ENCODE assay signal across 9 mouse cellular contexts in genomic region chr17:6852177-6852947, GRCm38 (mm10).
DNase-seq lines count a peak whose midpoint lies in the region; ATAC-seq and TF ChIP-seq lines count a peak whose summit lies in the region.
"Had no signal": no experiment of that assay in that cellular context is flagged by ENCODE, and none has a peak within 500 bp of the region (broad histone marks: within the 10 kb centered on the region; RNA-seq: fewer than 3 reads in every experiment).

No protein-coding gene starts in this region.

- peak; percentile 9; the same call in 1 of the 2 replicates for TF ChIP-seq CTCF in lung, adult 2 months (IDR thresholded peaks at IDR 0.05; ENCODE audit: insufficient read depth, low read length)

- no peak overlapping the region for H3K4me3 ChIP-seq in lung, adult 2 months (replicated peaks; ENCODE audit: extremely low read depth, low read depth, low read length)
- H3K4me3 ChIP-seq: megakaryocyte, embryonic 14.5 days had no signal

- ATAC-seq in erythroid progenitor cell, adult 5-6 weeks (replicated peaks; ENCODE audit: low FRiP score, poor library complexity, severe bottlenecking) = peak; percentile 76

- WGBS in lung, adult 2 months = 76% methylated on average over 11 of the region's 11 CpGs

- intact Hi-C loops in heart, postnatal 14 days (cut with DNase I) = loop anchor here (5.0 kb wide), 1 partner anchor 40 kb away; no protein-coding TSS in a partner anchor

- peak; percentile 49 for DNase-seq in urinary bladder, postnatal 14 days (ENCODE audit: low spot score)
- DNase-seq in urinary bladder, postnatal 4 days (ENCODE audit: low spot score in 2 of 2) = no peak
- DNase-seq in lung, adult 2 months = no peak
- peak; percentile 59 for DNase-seq in thymus, postnatal 4 days
- no peak for DNase-seq in right cerebral cortex, postnatal 25 days
- DNase-seq in adrenal gland, postnatal 36 days = no peak
- DNase-seq in heart, postnatal 14 days = no peak

- no peak for TF ChIP-seq POLR2A in lung, adult 2 months (IDR thresholded peaks at IDR 0.05; ENCODE audit: borderline replicate concordance, extremely low read depth, low read depth, low read length)

- no peaks in the 10 kb centered on the region for H3K4me1 ChIP-seq in lung, adult 2 months (ENCODE audit: control insufficient read depth, insufficient read depth, low read length)

Comparison
In these comparisons a context has a peak if more than half of its experiments do, and no peak if none do; other contexts are left out.
1. DNase-seq: peak in urinary bladder, postnatal 14 days (single experiment) and thymus, postnatal 4 days (single experiment); none in urinary bladder, postnatal 4 days (0 of 2), lung, adult 2 months (single experiment), right cerebral cortex, postnatal 25 days (single experiment), adrenal gland, postnatal 36 days (0 of 2) and heart, postnatal 14 days (0 of 2).